Mouse (Mus musculus) left cerebral cortex, adult 9 months (tissue): Measurements from ENCODE around the gene Frmd4b.
A peak's percentile ranks its signal among the peaks of the same experiment; 100 is the strongest.
"Not testable (repeated sequence)": the region's sequence is repeated elsewhere in the genome, so short reads cannot be mapped to it uniquely, and the experiment has no call there.

Experiments
- DNase-seq, 2 experiments: peaks; one replicate each; pipeline ENCODE4 v3.0.0; 2022; ENCODE audit warnings: low spot score in 2 of 2

The Frmd4b gene

DNA sequence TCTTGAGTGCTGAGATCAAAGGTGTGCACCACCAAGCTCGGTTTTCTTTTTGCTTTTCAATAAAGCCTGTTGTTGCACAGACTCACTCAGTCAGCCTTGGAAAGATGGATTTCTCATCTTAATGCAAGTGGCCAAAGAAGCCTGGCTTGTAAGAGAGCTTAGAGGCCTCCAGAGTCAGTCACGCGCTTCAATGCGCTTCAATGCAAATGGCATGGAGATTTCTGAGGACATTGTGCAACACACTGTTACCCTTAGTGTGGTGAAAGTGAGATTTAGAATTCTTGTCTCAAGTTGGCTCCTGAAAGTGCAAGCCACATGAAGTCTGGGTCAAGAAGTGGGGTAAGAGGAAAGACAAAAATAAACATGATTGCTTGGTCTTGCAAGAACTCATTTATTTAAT is 236.1 kb downstream of the Frmd4b start:
- no peak for DNase-seq

DNA sequence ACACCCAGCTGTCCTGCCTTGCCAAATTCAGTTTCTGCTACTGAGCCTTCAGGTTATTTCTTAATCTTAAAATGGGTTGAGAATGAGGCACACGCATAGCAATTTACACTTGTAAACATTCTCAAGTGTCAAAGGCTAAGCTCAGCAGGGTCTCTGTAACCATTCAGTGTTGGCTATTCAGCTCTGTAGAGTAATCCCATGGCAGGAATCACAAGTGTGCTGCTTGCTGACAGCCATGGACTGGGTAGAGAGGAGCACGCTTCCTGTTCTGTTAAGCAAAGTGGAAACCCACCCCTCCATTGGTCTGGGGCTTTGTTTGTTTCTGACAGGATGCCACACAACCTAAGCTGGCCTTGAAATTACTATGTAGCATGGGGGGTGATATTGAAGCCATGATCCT is 246.4 kb downstream of the Frmd4b start:
- no peak for DNase-seq

- DNase-seq = no peak
These were observed 246.9 kb downstream of the Frmd4b start for GRCm38 (mm10) chr6:97370460-97370859.

DNA sequence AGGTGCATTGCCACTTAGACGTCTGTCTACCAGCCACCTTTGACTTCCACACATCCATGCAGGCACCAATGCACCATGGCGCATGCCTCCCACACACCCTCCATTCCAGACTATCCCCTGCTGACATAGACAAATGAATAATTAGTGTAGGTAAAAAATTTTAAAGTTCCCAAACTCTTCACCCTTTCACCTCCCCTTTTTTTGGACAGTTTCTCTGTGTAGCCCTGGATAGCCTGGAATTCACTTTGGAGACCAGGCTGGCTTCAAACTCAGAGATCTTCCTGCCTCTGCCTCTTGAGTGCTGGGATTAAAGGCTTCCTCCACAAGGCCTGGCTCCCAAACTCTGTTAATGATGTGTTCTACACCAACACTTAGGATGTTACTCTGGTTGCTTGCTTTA is 253.5 kb downstream of the Frmd4b start:
- DNase-seq = no peak

GRCm38 (mm10) chr6:97357606-97358005 is 259.7 kb downstream of the Frmd4b start:
- not testable (repeated sequence) for DNase-seq

DNA sequence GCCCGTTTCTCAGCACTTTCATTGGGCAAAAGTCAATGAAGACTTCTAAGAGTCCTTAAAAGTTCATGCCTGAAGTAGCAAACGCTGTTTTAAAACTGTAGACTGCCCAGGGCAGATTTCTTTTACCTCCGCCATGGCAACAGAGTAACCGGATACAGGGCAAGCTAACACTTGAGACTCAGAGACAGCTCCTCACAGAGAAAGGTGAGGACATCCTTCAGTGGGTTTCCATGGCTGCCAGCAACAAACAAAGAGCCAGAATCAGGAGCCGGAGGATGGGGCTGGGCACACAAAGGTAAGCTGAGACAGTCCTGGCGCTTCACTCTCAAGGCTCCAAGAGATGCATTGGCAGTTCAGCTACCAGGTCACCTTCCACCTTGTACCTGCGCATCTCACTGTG is 260.7 kb downstream of the Frmd4b start:
- no peak for DNase-seq

- DNase-seq = no peak
These were observed 262.2 kb downstream of the Frmd4b start for GRCm38 (mm10) chr6:97355141-97355540.

- DNase-seq = no peak
These were observed 263.4 kb downstream of the Frmd4b start for GRCm38 (mm10) chr6:97353933-97354332.

DNA sequence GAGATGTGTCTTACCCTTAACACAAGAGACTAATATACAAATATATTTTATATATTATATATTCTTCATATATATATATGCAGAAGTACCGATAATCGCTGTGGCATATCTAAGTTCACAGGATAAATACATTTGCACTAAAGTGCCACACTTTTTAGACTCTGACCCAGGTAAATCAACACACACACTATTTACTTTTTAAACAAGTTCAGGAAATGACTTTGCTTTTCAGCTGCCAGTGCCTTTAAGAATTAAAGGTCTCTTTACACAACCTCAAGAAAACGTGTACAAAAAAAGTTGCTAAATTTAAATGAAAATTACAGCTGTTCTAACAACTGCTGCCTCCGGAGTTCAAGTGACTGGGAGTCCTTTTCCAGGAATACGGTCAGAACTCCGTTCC is 264.0 kb downstream of the Frmd4b start:
- no peak for DNase-seq

DNA sequence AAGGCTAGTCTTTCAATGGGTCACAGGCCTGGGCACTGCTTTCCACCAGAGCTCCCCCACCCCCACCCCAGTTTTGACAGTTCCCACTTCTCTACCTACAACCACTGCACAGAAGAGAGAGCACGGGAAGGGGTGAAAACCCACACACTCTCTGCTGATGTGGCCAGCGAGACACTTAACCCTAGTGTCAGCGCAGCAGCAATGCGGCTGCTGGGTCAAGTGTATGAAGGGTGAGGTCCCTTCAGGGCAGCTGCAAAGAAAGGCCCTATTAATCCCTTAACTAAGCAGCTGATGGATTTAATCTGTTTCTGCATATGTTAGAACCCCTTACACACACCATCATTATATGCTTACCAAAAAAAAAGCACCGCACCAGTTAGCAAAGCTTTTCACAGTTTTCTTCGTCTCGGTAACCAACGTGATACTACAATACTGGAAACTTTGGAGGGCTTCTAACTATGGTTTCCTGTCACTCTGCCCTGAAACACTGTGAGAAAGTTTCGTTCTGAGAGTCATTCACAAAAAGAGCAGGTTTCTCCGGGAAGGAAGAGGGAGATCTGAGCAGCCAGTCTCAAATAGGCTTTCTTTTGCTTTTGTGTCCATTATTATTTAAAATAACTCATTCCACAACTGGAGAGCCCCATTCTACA is 264.7 kb downstream of the Frmd4b start:
- no peak for DNase-seq

- no peak for DNase-seq
These were observed 267.8 kb downstream of the Frmd4b start for GRCm38 (mm10) chr6:97349355-97350138.

GRCm38 (mm10) chr6:97346932-97347331 is 270.4 kb downstream of the Frmd4b start:
- no peak for DNase-seq

GRCm38 (mm10) chr6:97346527-97346926 is 270.8 kb downstream of the Frmd4b start:
- DNase-seq = no peak

GRCm38 (mm10) chr6:97345921-97346320 is 271.4 kb downstream of the Frmd4b start:
- no peak for DNase-seq

- DNase-seq = no peak
These were observed 275.2 kb downstream of the Frmd4b start for GRCm38 (mm10) chr6:97342185-97342584.

DNA sequence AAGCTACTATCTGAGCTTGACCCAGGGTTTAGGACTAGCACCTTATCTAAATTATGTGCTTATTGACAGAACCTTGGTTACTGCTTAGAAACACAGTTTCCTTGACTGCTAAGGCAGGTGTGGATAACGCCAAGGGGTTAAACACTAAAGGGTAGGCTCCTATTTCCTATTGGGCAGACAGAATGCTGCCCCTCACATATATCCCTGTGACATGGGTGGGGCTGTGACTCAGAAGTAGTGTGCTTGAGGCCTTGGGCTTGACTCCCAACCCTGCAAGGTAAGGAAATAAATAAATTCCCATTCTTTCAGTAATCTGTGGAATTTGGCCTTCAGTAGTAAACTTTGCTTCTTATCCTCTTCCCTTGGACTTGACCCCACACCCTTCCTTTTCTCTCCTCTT is 275.7 kb downstream of the Frmd4b start:
- DNase-seq = no peak

- DNase-seq = no peak
These were observed 276.2 kb downstream of the Frmd4b start for GRCm38 (mm10) chr6:97341148-97341547.

GRCm38 (mm10) chr6:97340211-97340791 is 277.0 kb downstream of the Frmd4b start:
- peak; percentile 13 to 46 for DNase-seq

- no peak for DNase-seq
These were observed 278.1 kb downstream of the Frmd4b start for GRCm38 (mm10) chr6:97339271-97339681.

GRCm38 (mm10) chr6:97338843-97339242 is 278.5 kb downstream of the Frmd4b start:
- DNase-seq = peak in 1 of 2 experiments; percentile 19

DNA sequence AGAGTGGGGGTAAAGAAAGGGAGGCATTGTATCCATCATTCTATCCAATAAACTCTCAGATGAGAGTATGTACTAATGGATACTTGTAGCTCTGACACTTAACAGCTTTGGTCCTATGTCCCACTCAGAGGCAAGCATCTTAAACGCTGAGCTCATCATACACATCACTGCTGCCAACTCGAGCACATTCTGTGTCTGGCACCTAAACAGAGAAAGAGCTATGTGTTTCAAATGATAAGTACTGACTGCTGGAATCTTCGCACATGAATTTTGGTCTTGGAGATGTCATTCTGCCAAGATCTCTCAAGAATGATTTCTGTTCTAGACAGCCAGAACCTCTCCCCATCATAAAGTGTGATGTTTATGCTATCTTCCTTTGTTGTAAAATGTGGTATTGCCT is 284.0 kb downstream of the Frmd4b start:
- no peak for DNase-seq

DNA sequence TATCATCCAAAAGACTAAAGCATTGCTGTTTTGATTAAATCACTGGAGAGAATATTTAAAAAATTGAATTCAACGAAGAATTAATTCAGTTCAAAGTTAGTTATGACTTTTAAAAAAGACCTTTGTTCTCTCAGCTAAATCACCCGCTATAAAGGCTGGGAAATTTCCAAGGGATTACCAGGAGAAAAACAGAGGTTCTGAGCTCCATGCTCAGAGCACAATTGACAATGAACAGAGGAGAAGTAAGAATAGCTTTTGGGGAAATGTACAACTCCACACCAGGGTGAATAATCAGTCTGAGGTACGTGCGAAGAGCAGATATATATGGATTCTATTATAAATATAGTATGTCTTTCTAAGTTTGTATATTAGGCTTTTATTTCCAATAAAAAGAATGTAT is 293.4 kb downstream of the Frmd4b start:
- DNase-seq = no peak

- DNase-seq = no peak
These were observed 295.2 kb downstream of the Frmd4b start for GRCm38 (mm10) chr6:97322126-97322525.
